Mouse (Mus musculus): ENCODE data around the gene Iffo2. TPM values are rescaled to one million over a fixed set of nuclear protein-coding genes. Genes with fewer than 3 reads are reported as not detected.
A peak's percentile ranks its signal among the peaks of the same experiment; 100 is the strongest.
"Not testable (repeated sequence)": the region's sequence is repeated elsewhere in the genome, so short reads cannot be mapped to it uniquely, and the experiment has no call there.

The Iffo2 gene
- total RNA-seq (2021), result 10 to 100 TPM; 15.3 to 18.0 TPM

GRCm38 (mm10) chr4:139530248-139530647 is at the start of gene Iffo2:
Iffo2 (plus strand) TSS chr4:139530548.
- not testable (repeated sequence) for DNase-seq

DNA sequence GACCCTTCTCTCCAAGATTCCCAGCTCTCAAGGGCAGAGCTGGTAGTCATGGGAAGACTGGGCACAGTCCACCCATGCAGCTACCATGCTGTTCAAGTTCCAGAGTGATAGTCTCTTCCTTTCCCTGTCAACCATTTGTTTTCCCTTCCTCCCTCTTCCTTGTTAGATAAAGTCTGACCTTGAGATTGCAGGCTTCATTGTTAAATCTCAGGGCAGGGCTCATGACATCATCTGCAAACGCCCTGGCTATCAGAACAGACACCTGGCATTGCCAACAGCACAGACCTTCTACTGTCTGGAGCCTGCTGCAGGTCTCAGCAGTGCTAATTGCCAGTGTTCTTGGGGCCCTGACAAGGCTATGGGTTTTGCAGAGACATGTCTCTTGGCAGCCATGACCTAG is 48.9 kb upstream of the Iffo2 start:
- DNase-seq, result no peak

DNA sequence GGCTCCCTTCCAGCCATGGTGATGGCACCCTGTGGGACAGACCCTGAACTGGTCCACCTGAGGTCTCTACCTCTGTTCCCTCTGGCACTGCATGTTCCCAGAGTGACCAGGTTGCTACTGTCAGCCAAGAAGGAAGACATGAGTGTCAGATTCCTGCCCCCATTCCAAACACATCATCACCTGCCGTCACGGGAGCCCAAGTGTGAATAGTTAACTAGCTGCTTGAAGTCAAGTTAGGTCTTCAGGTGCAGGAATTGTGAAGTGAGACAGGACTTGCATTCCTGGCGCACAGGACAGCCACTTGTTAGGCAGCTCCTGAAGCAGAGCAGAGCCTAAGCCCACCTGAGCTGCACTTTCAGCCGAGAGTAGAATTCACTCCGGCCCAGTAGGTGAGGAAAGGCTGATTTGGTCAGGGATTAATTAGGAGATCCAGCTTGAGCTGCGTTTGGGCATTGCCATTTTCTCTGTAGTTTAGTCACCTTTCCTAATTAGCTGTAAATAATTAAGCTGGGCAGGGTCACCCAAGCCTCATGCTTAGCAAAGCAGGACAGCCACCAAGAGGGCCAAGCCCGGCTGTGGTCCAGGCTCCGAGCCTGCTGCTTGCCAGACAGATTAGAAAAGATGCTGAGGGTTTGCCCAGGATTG is 46.8 kb upstream of the Iffo2 start:
- DNase-seq, result no peak

- no peak for DNase-seq
Observed at GRCm38 (mm10) chr4:139484496-139484895, 45.9 kb upstream of the Iffo2 start.

GRCm38 (mm10) chr4:139487085-139487484 is 43.3 kb upstream of the Iffo2 start:
- no peak for DNase-seq

- DNase-seq, result no peak
Observed at GRCm38 (mm10) chr4:139488325-139488724, 42.0 kb upstream of the Iffo2 start.

DNA sequence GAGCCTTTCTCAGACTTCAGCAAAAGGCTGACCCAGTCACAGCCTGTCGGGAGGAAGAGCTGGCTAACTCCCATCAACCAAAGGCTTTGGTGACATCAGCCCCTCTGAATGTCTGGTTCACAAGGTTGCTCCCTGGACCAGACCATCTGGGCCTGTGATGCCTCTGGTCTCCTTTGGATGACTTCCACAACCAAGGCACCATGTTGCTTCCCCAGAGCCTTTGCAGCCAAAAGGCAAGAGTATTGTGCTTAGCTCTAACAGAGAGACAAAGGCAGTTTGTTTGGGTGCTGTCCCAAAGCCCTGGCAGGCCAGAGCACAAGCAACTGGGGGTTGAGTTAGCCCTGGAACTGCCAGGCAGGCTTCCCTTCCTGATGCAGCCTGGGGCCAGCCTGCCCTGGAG is 40.4 kb upstream of the Iffo2 start:
- DNase-seq, result peak; percentile 54 to 55

DNA sequence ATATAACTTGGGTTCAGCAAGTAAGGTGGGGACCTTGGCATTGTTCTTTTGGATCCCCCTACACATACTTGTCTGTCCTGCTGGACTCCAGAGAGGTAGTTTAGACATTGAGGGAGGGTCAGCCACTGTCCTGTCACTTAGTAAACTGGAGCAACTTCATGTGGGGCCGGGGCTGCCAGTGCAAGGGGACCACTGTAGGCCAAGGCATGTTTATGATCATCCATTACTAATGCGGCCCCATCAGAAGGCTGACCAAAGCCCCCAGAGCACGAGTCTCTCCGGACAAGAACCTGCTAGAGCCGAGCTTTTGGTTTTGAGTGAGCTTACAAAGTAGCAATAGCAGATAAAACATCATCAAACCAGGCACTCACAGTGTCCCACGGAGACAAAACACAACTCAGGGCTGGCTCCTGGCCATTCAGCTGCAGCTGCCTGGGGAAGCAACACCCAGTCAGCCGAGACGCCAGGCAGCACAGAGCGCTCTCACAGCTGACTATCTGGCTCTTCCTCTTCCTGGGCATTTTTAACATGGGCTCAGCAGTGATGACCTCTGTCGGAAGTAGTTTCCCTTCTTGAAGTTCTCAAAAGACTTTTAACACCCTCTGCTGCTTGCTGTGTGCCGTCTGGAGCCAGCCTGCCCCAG is 39.8 kb upstream of the Iffo2 start:
- DNase-seq, result peak; percentile 63

GRCm38 (mm10) chr4:139491541-139492170 is 38.7 kb upstream of the Iffo2 start:
- DNase-seq, result no peak

GRCm38 (mm10) chr4:139492258-139492833 is 38.0 kb upstream of the Iffo2 start:
- no peak for DNase-seq

DNA sequence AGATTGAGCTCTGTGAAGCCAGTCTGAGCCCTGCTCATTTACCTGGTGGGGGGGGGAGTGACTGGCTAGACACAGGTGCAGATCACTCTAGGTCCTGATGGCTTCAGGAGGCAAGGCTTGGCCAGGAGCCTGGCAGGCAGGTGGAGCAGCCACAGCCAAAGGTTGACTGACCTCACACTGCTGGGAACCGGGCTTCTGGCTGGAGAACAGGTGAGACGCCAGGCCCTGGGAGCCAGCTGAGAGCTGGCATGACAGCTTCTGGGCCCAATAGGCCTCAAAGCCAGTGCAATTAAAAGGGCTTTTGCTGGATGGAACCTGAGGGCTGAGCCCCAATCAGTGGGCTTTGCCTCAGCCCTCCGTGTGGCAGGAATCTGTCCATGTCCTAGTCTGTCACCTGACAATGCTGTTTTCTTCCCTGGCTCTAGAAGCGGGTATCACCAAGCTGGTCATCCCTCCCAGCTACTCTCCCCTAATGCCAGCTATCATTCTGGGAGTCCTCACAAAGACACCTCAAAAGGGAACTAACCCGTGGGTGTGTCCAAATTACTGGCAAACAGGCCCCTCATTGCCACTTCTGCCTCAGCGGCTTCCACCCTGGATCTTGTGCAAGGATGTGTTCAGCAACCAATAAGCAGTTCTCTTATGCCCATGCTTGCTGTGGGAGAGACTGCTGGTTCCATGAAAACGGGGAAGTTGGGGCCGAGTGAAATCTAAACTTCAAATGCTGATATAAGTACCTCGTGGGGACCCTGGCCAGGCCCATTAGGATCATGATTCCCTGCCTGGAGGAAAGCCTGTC is 36.9 kb upstream of the Iffo2 start:
- DNase-seq, result no peak

DNA sequence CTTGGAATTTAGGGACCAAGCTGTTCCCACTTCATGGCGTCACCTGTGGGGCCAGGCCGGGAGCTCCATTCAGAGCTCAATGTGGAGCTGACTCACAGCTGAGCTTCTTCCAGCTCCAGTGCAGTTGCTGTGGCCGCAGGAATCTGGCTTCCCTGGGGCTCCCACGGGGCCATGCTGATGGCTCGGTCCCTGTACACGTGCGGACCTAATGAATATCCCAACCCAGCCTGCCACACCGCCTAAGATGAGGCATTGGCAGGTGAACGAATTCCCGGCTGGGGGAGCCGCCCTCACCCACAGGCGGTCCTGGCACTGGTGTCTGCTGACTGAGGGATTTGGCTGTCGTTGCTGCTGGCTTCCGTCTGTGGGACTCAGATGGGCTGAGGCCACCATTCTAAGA is 29.5 kb upstream of the Iffo2 start:
- peak; percentile 31 to 56 for DNase-seq

DNA sequence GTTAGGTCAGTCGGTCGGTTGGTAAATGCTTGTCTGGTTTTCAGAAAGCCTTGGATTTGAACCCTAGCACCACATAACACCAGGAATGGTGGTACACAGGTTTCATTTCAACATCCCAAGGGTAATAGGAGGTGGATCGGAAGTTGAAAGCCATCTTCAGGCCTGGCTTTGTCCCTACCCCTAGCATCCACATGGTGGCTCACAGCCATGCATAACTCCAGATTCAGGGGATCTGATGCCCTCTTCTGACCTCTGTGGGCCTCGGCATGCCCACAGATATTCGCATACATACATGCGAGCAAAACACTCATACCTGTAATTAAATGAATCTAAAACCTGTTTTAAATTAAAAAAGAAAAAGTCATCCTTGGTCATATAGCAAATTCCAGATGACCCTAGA is 28.6 kb upstream of the Iffo2 start:
- no peak for DNase-seq

DNA sequence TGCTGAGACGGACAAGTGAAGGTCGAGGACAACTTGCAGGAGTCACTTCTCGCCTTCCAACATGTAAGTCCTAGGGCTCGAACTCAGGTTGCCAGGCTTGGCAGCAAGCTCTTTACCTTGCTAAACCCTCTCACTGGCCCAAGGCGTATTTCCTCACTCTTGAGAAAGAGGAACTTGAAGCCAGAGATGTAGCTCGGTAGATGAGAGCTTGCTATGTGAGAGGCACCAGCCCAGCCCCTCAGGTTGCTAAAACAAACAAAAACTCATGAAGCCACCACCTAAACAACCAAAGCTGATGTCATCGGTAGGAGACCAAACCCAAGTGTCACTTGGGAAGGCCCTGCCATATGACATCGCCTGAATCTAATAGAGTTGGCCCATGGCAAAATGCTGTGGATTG is 26.4 kb upstream of the Iffo2 start:
- DNase-seq, result no peak

GRCm38 (mm10) chr4:139505716-139506115 is 24.6 kb upstream of the Iffo2 start:
- DNase-seq, result no peak

DNA sequence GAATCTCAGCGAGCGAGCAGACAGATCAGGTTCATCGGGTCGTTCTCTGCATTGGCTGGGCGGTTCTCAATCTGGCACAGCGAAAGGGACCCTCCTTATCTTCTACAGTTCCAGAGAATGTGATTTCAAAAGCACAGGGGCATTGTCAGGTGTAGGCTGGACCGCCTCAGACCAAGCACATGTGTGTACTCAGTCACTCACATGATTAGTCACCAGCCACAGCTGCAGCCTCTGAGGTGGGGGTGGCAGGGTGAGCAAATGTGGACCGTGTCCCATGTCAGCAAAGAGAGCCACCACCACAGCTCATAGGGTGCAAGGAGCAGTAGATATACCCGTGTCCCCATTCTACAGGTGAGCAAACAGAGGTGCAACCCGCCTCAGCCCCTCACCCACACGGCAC is 23.6 kb upstream of the Iffo2 start:
- DNase-seq, result no peak

- DNase-seq, result no peak
Observed at GRCm38 (mm10) chr4:139509069-139509468, 21.3 kb upstream of the Iffo2 start.

- no peak for DNase-seq
Observed at GRCm38 (mm10) chr4:139511557-139511956, 18.8 kb upstream of the Iffo2 start.

DNA sequence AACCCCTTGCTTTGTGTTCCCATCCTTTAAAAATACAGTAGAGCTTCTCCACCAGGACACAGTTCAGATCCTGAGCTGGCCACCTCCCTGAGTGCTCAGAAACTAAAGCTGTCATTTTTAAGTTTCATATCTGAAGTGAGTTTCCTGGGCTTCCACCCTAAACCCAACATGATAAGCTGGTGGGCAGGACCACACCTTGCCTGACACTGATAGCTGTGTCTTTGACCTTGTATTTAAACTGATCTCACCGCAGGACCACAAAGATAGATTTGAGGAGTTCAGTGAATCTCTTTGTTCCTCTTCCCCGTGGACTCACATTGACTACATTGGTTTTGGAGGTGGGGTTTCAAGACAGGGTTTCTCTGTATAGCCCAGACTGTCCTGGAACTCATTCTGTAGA is 17.4 kb upstream of the Iffo2 start:
- DNase-seq, result no peak

DNA sequence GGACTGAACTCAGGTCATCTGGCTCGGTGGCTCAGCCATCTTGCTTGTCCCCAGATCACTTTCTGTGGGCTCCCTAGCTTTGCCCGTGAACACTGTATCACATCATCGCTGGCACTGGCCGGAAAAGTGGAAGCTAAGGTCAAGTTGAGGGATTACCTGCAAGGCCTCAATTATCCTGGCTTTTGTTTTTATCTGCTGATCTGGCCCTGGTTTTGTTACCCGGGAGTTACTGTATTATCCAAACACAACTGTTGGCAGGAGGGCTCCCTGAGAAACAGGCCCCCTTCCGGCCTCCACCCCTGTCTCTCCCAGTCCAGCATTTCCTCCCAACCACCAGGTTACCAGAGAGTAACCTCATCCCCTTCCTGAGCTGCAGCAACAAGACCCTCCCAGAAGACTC is 11.1 kb upstream of the Iffo2 start:
- no peak for DNase-seq

DNA sequence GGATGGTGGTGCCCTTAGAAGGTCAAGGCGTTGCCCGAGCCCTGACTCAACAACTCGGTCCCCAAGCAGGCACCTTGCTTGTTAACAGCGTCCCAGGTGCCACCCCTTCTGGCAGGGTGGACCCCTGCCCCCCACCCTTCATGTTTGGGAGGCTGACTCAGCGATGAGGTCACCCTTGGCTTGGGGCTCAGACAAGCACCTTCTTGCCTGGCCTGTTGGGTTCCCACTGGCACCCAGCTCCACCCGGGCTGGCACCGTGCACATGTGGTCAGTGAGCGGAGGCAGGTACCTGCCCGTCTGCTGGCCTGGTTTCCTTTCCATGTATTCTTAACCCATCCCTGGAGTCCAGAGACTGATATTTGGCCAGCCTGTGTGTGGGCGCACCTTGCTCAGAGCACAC is 8.4 kb upstream of the Iffo2 start:
- DNase-seq, result no peak

DNA sequence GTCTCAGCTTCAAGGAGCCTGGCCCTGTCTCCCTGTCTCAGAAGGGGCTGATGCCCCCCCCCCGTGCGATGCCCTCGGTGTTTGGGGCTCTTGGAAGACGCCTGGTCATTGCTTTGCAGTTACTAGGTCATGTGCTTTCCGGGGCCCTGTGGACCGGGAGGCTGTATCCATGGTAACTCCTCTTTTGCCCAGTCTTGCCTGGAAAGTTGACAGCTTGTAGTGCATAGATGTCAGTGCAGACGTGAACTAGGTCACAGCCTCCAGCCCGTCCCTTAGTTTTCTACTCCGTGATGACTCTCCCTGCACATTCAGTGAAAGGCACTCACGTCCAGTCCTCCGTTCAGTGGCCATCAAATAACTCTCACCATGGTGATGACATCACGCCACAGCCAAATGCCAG is 3.9 kb upstream of the Iffo2 start:
- DNase-seq, result peak in 1 of 2 experiments; percentile 14

DNA sequence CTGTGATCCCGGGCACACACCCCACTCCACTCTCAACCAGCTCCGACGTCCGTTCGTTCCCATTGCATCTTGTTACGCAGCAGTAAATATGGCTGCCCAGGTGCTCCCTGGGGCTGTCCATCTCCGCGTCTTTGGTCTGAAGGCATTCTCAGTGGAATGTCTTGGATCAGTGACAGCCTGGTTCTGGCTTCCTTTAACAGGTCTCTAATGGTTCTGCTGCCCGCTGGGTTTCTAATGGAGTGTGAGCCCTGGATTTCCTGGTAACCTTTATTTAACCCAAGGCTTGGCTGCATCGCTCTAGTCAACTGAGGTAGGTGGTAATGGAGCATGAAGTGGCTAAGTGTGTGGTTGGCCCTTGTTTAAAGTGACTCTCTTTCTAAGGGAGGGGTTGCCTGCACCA is 1.7 kb downstream of the Iffo2 start:
- DNase-seq, result no peak
